Mouse (Mus musculus) brain, embryonic 18.5 days (tissue): ENCODE data around the gene Olfr202.
"Not testable (repeated sequence)": the region's sequence is repeated elsewhere in the genome, so short reads cannot be mapped to it uniquely, and the experiment has no call there.

Experiments used
- DNase-seq: peaks from one replicate; pipeline ENCODE4 v3.0.0-alpha.2; 2012; ENCODE audit warnings: low read depth, low spot score

The Olfr202 gene

DNA sequence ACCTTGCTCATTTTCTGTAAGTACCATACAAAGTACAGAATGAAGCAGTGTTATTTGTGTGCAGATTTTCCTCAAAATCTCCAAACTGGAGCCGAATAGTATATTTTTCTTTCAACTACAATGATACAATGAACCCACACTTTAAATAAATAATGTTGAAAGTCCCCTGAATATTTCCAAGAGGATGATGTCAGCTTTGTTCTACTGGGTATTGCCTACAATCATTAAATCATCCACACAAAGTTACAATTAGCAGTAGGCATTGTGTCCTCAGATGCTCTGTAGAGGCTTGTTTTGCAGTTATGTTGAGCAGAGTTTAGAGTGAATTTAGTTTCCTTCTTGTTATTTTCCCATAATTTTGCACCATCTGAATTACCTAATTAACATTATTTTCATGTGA lies at the start of gene Olfr202:
Gene Olfr202 (minus strand): TSS at position 101 of the 400 bp plus-strand sequence.
- no peak for DNase-seq

DNA sequence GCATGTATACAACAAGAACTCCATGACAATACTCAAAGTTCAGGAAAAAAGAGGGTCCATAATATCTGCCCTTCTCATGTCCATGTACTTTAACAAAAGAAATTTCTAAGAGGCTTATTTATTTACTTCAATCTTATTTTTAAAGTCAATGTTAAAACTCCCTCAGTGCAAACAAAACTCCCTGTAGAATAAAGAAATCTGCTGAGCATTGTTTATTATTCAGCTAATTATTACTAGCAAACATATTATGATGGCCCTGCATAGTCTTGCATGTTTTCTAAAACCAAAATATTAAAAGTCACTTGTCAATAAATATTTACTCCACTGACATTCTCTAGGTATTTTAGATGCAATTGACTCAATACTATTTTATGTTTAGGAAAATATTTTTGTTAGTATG lies 44.4 kb upstream of the Olfr202 start, which contains the start of gene Olfr205:
Gene Olfr205 (minus strand): TSS at position 101 of the 400 bp plus-strand sequence.
- no peak for DNase-seq

DNA sequence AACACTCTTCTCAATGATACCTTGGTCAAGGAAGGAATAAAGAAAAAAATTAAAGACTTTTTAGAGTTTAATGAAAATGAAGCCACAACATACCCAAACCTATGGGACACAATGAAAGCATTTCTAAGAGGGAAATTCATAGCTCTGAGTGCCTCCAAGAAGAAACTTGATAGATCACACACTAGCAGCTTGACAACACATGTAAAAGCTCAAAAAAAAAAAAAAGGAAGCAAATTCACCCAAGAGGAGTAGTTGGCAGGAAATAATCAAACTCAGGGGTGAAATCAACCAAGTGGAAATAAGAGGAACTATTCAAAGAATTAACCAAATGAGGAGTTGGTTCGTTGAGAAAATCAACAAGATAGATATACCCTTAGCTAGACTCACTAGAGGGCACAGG lies 36.7 kb upstream of the Olfr202 start:
- DNase-seq = not testable (repeated sequence)

DNA sequence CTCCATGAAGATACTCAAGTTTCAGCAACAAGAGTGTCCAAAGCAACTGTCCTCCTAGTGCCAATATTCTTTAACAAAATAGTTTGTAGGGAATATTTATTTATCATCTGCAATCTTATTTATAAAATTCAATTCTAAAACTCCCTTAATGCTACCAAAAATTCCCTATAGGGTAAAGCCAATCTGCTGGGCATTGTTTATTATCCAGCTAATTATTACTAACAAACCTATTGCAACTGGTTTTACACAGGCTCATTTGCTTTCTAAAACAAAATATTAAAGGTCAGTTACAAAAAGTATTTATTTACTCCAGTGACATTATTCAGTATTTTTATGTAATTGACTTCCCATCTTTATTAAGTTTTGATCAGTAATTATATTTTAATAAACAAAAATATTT lies 31.6 kb upstream of the Olfr202 start, which contains the start of gene Olfr204:
Gene Olfr204 (minus strand): TSS at position 101 of the 400 bp plus-strand sequence.
- DNase-seq = no peak

DNA sequence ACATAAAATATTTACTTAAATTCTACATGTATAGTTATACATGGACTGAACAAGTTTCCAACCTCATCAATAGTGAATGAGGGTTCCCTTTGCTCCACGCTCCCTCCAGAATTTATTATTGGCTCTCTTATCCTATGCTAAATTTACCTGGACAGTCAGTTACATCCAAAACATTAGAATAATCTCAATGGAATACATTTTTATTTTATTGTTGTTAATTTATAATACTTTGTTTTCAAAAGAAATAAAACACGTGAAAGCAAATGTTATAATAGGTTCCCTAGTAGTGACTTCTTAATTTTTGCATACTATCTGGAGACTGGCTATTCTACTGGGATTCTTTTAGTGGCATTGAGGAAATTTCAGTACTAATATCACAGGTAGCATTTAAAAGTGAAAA lies 12.0 kb upstream of the Olfr202 start, which contains the start of gene Olfr203:
Gene Olfr203 (plus strand): TSS at position 301 of the 400 bp plus-strand sequence.
- DNase-seq = no peak

DNA sequence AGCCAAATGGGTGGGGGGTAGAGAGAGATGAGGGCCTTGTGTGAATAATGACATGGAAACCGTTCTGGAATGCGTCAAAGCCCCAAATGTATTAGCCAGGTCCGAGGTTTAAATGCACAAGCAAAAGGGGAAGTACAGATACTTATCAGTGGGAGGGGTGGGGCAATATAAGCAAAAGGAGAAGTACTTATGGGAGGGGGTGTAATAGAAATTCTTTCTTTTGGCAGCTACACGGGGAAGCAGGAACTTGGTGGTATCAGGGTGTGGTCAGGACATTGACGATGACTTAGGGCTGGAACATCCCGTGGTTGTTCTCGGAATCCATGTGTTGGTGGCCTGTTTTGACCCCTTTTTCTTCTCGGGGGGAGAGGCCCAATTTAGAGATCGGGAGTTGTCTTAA lies 983 bp upstream of the Olfr202 start:
- DNase-seq = not testable (repeated sequence)

DNA sequence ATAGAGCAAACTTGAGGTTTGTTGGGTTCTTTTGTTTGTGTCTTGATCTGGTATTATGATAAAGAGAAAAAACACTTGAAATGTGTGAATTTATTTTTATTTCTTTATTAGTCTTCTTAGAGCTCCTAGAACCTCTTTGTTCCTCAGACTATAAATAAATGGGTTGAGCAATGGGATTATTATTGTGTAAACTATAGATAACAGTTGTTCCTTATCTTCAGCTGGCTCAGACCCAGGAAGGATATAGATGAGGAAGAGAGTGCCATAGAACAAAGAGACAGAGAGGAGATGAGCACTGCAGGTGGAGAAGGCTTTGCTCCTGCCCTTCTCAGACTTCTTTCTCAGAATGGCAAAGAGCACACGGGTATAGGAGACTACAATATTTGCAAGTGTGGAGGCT lies 3.1 kb downstream of the Olfr202 start:
- no peak for DNase-seq

DNA sequence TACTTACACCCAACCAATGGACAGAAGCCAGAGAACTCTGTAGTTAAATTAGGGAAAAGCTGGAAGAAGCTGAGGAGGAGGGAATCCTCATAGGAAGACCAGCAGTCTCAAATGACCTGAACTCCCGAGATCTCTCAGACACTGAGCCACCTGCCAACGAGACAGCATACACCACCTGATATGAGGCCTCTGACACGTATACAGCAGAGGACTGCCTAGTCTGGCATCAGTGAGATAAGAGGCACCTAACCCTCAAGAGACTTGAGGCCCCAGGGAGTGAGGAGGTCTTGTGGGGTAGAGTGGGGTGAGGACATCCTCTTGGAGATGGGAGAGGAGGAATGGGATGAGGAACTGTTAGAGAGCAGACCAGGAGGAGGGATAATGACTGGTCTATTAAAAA lies 6.1 kb downstream of the Olfr202 start:
- DNase-seq = no peak

DNA sequence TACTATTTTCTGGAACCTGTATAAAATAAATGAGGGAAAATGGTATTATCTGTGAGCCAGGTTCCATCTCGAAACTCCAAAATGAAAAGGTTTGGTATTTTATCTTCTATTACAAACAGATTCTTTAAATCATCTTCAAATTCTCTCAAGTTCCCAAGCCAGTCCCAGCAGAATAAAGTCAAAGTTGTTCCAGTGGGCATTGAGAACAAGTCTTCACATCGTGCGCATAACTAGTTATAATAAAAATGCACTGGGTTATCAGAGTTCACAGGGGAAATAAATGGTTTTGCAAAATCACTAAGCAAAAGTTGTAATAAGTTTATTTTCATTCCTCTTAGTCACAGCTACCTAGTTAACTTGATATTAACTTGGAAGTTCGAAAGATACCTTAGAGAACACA lies 14.1 kb downstream of the Olfr202 start, which contains the start of gene Olfr201:
Gene Olfr201 (minus strand): TSS at position 101 of the 400 bp plus-strand sequence.
- not testable (repeated sequence) for DNase-seq

- DNase-seq = not testable (repeated sequence)
Measured at GRCm38 (mm10) chr16:59269097-59269496, 17.5 kb downstream of the Olfr202 start.

- DNase-seq = no peak
Measured at GRCm38 (mm10) chr16:59249684-59250083, 36.9 kb downstream of the Olfr202 start.
